Mouse (Mus musculus) brain, adult 2 months (tissue): ENCODE measurements around the gene Ghrhr.

ENCODE experiments used
- DNase-seq: peaks from one replicate; pipeline ENCODE4 v3.0.0; 2011; ENCODE audit warnings: low read depth, low spot score

Ghrhr gene

DNA sequence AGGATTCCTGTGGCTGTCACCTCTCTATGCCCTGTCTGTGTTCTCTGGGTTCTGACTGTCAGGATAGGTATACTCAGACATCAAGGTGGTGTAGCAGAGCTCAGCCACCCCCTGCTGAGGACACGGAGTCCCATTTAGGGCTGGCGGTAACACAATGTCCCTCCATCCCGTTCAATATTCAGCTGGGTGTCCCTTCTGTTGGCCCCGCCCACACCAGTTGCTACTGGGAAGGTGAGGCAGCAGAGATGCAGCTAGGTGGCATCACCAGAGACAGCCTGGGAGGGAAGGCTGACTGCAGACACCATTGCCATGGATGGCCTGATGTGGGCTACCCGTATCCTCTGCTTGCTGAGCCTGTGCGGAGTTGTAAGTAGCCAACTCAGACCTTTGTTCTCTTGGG lies at the start of gene Ghrhr:
TSS of gene Ghrhr (plus strand) at position 220 of the 400 bp plus-strand sequence.
- no peak for DNase-seq

DNA sequence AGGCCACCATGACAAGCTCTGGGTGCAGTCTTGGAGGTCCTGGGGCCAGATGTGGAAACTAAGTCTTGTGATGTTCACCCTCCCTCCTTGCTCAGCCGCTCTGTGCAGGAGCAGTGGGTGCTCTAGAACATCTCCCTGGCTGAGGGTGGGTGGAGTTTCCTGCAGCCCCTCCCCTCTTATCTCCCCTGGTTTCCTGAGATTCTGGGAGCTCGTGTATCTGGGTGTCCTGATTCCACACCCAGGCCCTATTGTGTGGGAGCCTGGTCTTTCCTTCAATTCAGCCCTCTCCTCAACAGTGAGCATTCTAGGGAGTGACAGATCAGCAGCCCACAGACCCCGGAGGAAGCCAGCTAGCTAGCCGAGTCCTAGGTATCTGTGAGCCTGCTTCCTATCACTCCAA lies 49.8 kb upstream of the Ghrhr start:
- no peak for DNase-seq

DNA sequence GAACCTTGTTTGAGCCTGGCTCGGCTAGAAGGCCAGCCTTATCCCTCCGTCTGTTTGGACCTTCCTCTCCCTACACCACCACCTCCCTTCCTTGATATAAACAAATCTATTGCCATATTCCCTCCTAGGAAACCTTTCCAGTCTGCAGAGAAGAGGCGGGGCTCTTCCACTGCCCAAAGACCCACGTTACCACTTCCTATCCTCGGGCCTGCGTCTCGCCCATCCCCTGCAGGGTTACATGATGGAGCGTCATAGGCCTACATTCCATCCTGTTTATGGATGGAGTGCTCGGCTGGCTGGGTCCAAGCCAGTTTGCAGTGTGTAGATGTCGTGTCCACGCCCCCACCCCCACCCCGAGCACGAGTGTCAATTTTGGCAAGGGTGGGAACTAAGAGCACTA lies 48.8 kb upstream of the Ghrhr start:
- no peak for DNase-seq

DNA sequence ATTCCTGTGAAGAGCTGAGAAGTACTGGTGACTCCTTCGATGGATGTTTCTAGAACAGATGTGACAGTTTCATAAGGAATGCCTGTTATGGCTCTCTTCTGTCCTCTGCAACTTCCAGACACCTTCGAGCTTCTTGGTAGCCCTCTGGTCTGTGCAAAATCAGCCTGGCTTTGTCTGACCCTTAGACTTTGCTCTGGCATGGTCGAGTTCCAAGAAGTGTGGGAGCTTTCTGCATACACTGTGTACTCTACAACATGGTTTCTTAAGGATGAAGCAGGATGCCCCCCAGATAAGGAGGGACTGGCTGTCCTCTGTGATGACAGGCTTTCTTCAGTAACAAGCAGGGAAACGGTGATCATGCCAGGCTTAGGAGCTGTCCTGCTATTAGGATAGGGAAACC lies 47.9 kb upstream of the Ghrhr start:
- DNase-seq: no peak

DNA sequence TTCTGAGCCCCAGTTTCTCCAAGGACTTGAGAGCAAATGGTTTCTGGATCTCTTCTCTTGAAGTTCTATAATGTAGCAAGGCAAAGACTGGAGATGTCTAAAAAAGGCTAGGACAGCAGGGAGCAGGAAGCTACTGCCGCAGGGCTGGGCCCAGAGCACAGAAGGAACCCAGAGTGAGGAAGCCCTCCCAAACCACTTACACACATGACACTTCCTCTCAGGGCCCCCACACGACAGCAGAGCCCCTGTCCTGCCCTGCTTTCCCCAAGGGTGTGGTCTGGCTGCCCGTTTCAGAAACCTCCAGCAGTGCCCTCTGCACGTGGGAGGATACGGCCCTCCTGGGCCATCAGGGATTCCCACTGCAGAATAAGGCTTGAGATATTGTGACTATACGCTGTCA lies 44.8 kb upstream of the Ghrhr start:
- DNase-seq: no peak

DNA sequence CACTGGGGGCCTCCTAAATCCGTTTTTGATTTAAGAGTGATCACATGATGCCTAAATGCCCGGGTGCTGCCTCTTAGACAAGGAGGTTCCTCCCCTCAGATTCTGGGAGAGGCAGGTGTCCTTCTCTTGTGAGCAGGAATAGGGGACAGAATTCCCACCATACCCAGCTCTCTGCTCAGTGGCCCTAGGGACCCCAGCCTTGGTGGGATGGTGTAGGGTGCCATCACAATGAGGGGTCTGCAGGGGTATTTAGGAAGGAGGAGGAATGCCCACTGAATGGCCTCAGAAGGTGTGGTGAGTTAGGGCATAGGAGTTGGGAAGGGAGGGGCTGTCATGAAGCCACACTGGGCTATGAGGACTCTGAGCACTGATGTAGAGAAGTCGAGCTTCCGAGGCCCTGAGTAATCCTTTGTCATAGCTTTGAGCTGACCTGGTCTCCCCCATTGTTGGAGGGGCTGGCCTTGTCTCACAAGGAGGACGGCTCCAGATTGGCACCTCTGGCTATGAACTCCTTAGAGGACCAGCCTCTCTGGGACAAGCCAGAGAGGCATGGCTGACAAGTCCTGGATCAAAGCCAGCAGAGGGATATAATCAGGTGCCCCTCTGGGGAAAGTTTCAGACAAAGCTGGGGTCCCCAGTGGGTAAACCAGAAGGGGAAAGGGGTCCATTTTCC lies 43.9 kb upstream of the Ghrhr start:
- no peak for DNase-seq

DNA sequence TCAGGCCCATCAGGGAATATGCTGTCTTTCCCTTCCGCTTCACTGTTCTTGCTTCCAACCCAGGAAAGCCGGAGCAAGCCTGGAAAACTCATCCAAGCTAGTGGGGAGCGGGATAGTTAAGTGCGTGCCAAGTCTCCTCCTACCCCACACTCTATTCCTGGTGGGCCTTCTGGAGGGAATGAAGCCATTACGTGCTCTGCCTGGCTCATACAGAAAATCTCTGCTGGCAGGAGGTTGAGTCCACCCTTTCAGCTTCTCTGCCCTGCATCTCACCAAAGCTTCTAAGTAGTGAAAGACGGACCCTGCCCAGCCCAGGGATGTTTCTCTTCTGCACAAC lies 43.4 kb upstream of the Ghrhr start:
- DNase-seq: peak; percentile 45

DNA sequence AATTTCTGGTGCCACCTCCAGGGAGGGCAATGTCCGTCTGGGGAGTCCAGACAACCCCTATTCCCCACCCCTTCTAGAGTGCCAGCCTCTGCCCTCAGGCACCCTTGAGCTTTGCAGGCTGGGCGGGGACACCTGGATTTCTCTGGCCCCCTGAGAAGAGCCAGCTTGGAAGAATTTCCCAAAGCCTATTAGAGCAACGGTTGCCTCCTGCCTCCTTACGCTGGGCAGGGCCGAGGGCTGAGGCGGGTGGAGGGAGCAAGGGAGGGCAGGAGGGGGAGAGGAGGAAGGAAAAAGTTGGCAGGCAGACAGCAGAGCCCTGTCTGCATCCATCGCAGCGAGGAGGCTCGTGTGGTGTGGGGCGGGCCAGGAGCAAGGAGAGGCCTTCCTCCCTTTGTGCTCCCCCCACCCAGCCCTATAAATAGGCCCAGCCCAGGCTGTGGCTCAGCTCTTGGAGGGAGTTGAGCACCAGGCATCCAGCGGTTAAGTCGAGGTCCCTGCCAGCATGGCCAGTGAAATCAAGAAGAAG lies 40.0 kb upstream of the Ghrhr start, which contains the start of gene Aqp1:
TSS of gene Aqp1 (plus strand) at position 444 of the 526 bp plus-strand sequence.
- peak; percentile 28 for DNase-seq

DNA sequence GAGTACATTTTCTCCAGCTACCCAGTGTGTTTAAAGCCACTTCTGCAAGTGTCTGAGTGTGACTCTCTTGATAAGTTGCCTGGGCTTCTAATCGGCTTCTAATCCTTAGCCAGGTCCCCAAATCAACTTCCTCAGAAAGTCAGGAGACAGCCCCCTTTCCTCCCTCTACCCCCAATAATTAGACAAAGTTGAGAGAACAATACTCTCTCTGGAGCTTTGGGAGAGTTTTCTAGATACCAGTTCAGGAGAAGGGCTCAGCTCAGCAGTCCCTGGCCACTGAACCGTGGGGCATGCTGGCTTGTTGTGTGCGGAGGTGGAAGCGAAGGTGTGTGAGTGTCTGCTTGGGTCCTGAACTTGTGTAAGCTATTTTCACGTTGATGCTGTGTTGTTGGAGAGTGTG lies 38.9 kb upstream of the Ghrhr start:
- no peak for DNase-seq

DNA sequence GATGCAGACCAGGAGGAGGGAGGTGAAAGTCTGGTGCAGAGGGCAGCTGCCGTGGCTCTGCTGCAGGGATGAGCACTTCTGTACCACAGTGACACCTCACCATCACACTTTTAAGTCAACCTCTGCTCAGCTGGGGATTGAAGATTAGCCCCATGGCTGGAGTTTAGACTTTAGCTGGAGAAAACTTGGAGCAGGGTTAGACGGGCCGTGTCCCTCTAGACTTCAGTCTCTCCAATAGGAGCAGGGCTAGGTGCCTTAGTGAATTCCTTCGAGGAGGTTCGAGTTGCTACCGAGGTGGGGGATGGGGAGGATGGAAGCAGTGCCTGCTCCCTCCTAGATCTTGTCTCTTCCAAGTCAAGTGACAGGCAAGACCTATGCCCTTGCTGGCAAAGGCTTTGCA lies 38.0 kb upstream of the Ghrhr start:
- DNase-seq: no peak

DNA sequence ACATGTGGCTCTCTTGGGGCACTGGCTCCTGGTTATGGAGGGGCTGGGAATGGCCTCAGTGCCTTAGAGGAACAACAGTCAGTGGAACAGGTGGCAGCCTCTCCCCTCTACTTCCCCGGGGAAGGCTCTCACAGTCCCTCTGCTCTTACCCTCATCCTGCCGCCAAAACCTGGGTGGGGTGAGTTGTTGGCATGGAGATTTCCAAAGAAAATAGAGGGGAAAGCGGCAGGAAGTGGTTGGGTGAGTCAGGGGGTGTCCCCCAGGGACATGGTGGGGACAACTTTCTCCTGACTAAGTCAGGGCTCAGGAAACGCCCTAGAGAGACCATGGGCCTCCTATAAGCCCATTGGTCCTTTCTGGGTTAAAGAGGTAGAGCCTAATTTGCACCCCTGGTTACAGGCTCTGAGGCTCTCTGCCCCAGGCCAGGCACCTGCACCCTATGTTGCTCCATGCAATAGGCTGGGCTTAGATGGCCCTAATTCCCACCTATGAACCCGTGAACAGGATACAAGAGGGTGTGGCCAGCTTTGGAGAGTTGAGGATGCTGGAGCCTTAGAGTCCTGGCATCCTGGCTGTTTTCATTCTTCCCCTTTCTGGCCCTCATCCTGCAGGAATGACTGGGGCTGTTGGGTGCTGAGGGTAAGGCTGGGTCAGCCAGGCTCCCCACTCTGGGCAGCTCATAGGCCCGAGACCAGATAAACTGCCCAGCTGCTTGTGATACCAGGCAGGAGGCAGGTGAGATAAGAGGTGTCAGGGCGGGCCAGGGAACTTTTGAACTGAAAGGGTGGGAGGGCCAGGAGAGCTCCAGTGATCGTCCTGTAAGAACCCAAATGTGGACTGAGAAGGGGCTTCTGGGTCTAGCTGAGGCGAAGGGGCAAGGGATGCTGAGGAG lies 36.9 kb upstream of the Ghrhr start:
- DNase-seq: no peak

DNA sequence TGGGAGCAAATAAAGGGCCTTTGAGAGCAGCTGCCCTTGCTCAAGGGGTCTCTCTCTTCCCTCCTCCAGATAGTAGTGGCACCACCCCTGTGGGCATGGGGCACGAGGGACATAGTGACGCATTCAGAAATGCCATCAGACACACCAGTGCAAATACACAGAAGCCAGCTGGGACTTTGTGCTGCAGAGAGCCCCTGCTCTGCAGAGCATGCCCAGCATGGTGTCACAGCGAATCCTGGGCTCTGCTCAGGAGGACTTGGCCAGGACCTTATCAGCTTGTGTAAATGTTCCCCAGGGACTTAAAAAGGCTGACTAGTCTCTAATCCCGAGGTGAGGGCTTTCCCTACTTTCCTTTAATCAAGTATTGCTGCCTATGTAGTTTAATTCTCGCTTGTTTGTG lies 34.4 kb upstream of the Ghrhr start:
- no peak for DNase-seq

DNA sequence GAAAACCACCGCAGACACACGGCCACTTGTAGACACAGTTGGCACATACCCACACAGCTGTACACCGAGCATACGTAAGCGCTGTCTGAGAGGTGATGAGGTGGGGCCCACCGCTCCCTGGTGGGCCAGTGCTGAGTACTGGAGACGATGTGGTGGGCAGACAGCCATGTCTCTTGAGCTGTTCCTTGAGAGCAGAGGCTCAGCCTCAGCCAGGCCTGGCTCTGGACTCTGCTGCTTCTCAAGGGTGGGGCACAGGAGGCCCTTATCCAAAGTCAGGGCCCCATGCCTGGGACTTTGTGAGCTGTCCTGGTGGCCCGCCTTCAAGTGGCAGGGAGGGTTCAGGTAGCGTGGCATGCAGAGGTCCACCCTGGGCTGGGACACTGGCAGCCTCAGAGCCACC lies 33.8 kb upstream of the Ghrhr start:
- no peak for DNase-seq

DNA sequence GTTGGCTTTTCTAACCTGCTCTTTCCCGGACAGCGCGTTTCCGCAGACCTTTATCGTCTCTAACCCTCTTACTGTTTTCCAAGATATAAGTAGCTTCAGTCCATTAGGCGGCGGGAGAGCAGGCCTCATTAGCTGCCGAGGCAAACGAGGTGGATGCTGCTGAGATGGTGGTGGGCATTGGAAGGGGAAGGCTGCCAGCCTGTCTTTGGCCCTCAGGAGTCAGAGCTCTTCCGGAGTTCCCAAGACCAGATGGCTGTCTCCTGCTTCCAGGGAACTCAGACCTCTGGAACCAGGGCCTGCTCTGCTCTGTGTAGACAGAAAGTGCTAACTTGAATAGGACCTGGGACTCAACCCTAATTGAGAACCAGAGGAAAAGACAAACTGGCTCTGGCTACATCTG lies 32.6 kb upstream of the Ghrhr start:
- DNase-seq: no peak

DNA sequence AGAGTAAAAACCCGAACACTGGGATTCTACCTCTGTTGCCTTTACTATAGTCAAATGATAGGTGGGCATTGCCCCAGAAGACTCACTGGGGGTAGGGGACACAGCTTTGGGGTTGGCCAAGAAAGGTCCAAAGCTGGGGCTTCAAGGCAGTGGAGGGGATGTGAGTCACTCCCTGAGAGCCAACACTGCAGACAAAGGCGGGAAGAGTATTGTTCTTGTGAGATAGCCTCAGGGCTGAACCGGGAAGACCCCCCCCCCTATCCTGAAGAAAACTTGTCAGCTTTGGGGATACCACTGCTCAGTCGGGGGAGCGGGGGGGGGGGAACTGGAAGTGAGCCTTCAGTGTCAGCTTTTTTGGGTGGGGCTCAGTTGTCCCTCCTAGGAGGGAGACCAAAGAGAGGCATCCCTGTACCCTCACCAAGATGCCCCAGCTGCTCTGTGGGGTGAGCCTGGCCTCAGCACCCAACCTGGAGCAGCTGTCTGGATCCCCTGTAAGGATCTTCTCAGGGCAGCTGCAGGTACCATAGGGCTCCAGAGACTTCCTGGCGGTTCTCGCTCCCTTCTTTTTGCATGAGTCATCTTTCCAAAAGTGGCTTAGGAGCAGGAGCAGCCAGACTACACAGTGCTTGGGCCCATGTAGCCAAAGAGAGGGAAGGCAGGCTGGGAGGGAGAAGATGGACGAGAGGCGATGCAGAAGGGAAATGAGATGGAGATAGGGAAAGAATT lies 31.6 kb upstream of the Ghrhr start:
- peak; percentile 53 for DNase-seq

DNA sequence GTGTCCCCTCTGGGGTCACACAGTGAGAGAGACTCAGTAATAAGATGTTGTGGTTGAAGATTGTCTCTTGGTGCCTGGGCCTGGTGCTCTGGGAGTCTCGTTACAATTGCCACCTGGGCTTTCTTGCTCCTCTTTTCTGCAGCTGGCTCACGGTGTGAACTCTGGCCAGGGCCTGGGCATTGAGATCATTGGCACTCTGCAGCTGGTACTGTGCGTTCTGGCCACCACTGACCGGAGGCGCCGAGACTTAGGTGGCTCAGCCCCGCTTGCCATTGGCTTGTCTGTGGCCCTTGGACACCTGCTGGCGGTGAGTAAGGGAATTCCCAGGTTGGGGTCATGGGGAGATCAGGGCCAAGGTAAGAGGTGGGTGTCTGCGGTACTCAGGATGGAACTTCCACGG lies 30.8 kb upstream of the Ghrhr start:
- no peak for DNase-seq

DNA sequence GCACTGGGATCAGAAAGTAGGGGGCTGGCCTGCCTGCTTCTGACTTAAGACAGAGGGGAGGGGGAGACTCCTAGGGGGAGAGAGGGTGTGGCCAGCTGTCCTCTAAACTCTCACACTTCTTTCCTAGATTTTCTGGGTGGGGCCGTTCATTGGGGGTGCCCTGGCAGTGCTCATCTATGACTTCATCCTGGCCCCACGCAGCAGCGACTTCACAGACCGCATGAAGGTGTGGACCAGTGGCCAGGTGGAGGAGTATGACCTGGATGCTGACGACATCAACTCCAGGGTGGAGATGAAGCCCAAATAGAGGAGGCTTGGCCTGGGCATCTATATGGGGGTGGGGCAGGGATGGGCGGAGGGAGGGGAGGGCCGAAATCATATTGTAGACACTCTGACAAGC lies 29.6 kb upstream of the Ghrhr start:
- DNase-seq: no peak

DNA sequence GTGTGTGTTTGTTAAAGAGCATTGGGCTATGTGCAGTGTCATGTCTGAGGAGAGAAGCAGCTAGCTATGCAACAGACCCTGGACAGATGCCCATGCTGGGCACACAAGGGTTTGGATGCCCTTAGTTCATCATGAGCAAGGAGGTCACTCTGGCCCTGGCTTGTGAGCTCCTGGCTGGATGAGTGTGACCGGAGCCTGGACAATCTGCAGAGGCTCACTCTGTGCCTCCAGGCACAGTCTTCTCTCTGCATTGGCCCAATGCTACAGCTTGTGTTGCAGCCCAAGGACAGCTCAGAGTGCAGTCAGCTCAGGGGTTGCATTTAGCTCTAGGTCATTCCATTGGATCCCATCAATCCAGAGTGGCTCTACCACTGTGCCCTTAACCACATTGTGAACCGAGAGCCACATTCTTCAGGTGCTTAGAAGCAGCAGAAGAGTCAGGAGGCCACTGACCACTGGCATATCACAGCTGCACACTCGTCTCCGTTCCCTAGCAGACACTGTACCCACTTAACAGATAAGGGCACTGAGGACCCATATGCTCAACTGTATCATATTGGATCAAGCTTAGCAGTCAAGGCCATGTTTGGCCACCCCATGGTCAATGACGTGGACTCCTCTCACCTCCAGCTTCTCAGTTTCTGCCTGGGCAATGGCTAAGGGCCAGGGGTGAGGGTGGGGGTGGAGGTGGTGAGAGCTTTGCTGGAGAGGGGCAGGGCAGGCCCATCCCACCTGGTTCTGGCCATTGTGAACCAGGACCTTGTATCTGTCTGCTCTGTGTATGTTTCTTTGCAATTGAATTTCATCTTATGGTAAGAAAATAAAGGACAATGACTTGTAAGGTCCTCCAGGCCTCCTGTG lies 28.2 kb upstream of the Ghrhr start:
- DNase-seq: no peak

DNA sequence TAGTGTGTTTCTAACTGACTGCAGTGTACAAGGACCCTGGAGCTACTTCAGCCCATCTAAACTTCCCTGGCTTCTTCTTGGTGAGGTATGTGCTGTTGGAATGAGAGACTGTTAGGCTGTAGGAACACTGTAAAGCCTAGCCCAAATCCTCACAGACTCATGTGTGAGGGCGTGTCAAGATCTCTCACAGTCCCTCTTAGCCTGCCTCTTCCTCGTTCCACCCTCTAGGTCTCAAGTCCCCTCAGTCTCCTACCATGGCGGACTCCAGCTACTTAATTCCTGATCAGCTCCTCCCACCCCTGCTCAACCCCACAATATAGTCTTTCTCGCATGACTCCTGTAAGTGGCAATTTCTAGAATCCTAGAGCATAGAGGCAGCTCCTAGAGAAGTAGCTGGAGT lies 26.9 kb upstream of the Ghrhr start:
- DNase-seq: no peak

DNA sequence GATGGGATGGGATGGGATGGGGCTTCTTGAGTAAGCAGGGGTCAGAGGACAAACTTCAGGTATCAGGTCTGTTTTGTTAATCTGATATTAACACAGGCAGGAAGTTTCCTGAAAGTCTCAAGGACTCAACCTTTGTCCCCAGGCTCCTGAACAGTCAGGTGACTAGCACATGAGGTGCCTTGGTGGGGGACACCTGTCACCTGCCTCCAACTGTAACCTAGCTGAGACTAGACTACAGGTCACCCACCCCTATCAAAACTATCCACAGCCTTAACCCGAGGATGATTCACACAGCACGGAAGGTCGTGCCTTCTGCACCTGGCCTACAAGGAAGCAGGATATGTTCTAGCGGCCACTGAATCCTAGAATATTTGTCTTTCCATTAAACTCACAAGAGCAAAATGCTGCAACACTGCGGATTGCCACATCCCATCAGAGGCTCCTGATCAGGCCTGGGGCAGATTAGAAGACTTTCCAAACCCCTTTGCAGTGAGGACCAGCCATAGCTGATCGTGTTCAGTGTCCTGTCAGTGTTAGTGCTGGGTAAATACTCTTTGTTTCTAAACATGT lies 25.6 kb upstream of the Ghrhr start:
- DNase-seq: no peak

DNA sequence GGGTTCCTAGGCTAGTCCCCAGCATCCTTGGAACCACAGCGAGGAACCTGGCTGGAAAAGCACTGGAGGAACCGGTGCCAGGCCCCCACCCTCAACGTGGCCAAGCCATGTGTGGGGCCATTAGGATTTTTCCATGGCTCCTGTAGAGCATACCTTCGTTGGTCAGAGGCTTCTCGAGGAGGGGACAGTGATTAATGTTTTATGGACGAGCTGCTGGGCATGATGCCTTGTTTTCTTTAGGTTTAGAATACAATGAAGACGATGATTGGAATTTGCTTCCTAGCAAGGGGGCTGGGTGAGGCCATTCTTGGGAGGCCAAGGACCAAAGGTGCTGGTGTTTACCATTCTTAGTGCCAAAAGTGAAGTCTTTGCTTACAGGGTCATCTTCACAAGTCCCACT lies 24.4 kb upstream of the Ghrhr start:
- DNase-seq: no peak
